Mouse (Mus musculus): ENCODE measurements at regions not wholly inside any gene's neighbourhood (a gene's known extent, or its start where the extent isn't known, plus 50 kb on each side); places are given as distances from the start of the nearest gene placed in this dataset.

DNA sequence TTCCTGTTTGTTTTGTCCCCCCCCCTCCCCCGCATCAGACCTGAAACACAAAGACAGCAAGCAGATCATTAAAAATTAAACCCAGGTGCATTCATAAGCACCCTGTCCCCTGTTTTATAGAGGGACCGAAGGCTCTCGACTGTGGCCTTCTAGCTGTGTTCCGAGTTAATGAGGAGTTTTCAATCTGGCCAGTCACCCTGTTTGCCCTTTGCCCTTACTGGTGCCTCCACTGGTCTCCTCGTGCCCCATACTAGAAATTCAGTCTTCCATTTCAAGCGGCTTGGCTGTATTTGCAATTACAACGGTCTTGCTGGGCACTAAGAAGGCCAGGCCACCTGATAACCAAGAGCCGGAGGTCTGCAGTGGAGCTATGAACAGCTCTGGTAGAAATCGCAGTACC lies 190.9 kb upstream of the Tbc1d5 start:
- Histone ChIP-seq H3K9ac (no peak overlapping the region), H3K9me3 (ENCODE audit: low read depth, low read length) (no peaks in the 10 kb centered on the region), H3K27ac (ENCODE audit: low read depth) (no peak overlapping the region), H3K4me1 (ENCODE audit: insufficient read depth) (no peaks in the 10 kb centered on the region), H3K27me3 (ENCODE audit: insufficient read depth, low read length) (no peaks in the 10 kb centered on the region), H3K4me2 (no peak overlapping the region), H3K4me3 (ENCODE audit: low read depth, low read length) (no peak overlapping the region), H3K36me3 (ENCODE audit: insufficient read depth) (no peaks in the 10 kb centered on the region)
- DNase-seq: no peak
- TF ChIP-seq CTCF (IDR thresholded peaks at IDR 0.05; ENCODE audit: low read depth): no peak
- WGBS: 70% methylated on average over 9 of the region's 9 CpGs
- no peak for ATAC-seq (ENCODE audit: insufficient read depth)

DNA sequence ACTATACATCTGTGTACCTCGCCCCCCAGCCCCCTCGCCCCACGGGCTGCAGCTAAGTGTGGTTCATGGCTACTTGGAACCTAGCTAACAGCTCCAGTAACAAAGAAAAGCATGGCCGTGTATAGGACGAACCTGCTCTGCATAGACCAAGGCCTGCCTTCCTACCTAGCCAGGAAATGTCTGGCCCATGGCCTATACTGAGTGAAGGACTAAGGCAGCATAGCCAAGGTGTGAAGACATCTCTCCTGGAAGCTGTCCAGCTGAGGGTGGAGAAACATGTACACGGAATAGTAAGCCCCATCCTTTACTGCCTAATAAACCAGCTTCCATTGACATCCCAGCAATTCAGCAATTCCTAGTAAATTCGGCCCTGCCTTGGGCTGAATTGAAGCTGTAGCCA lies 183.6 kb upstream of the Tbc1d5 start:
- DNase-seq (no peak), ATAC-seq (ENCODE audit: insufficient read depth) (no peak)
- H3K27ac ChIP-seq (ENCODE audit: low read depth): no peak overlapping the region
- no peak overlapping the region for H3K4me2 ChIP-seq
- no peak overlapping the region for H3K4me3 ChIP-seq (ENCODE audit: low read depth, low read length)
- H3K27me3 ChIP-seq (ENCODE audit: insufficient read depth, low read length): no peaks in the 10 kb centered on the region
- no peaks in the 10 kb centered on the region for H3K36me3 ChIP-seq (ENCODE audit: insufficient read depth)
- no peaks in the 10 kb centered on the region for H3K4me1 ChIP-seq (ENCODE audit: insufficient read depth)
- no peaks in the 10 kb centered on the region for H3K9me3 ChIP-seq (ENCODE audit: low read depth, low read length)
- WGBS: 87% methylated on average over 7 of the region's 7 CpGs
- H3K9ac ChIP-seq: no peak overlapping the region
- no peak for TF ChIP-seq CTCF (IDR thresholded peaks at IDR 0.05; ENCODE audit: low read depth)

DNA sequence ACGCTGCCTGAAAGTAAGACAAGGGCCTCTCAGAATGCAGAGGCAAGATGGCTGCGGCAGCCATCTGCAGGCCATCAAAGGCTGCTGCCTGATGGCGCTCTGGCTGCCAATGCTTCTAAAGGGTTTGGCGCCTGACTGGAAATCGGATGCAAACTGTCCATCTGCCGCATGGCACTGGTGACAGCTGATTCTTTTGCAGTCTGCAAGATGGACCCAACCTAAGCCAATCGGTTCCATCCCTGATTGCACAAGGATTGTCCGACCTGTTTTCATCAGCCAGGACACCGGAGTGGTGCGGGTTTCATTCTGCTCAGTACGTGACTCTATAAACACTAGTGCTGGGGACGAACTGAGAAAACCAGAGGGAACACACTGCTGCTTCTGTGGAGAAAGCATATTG lies 183.1 kb upstream of the Tbc1d5 start:
- no peak for ATAC-seq (ENCODE audit: insufficient read depth)
- no peak for DNase-seq
- H3K9ac ChIP-seq: no peak overlapping the region
- TF ChIP-seq CTCF (IDR thresholded peaks at IDR 0.05; ENCODE audit: low read depth): no peak
- H3K4me1 ChIP-seq (ENCODE audit: insufficient read depth): no peaks in the 10 kb centered on the region
- no peak overlapping the region for H3K4me3 ChIP-seq (ENCODE audit: low read depth, low read length)
- no peak overlapping the region for H3K27ac ChIP-seq (ENCODE audit: low read depth)
- 94% methylated on average over 12 of the region's 12 CpGs for WGBS
- no peak overlapping the region for H3K4me2 ChIP-seq
- no peaks in the 10 kb centered on the region for H3K36me3 ChIP-seq (ENCODE audit: insufficient read depth)
- no peaks in the 10 kb centered on the region for H3K27me3 ChIP-seq (ENCODE audit: insufficient read depth, low read length)
- H3K9me3 ChIP-seq (ENCODE audit: low read depth, low read length): no peaks in the 10 kb centered on the region

DNA sequence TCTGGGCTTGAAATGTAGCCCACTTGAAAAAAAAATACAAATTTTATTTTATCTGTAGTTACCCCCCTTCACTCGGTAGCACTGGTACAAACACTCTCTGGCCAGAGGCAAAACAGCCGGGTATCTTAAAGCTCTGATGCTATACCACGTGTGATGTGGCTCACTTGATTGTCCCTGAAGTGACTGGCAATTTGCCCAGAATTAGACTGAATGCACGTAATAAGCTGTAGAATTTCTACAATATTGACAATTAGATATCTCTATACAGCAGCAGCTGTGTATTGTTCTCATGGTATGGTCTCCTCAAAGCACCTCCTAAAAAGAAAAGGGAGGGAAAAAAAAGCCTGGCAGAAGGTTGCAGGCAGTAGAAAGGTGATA lies 179.2 kb upstream of the Tbc1d5 start:
- ATAC-seq (ENCODE audit: insufficient read depth): peak; percentile 70; the same call in 1 of the 2 replicates
- Histone ChIP-seq H3K27me3 (ENCODE audit: insufficient read depth, low read length) (no peaks in the 10 kb centered on the region), H3K9ac (no peak overlapping the region), H3K4me2 (no peak overlapping the region), H3K4me1 (ENCODE audit: insufficient read depth) (no peaks in the 10 kb centered on the region), H3K9me3 (ENCODE audit: low read depth, low read length) (no peaks in the 10 kb centered on the region), H3K4me3 (ENCODE audit: low read depth, low read length) (no peak overlapping the region), H3K36me3 (ENCODE audit: insufficient read depth) (no peaks in the 10 kb centered on the region), H3K27ac (ENCODE audit: low read depth) (no peak overlapping the region)
- peak; percentile 68 for DNase-seq
- no peak for TF ChIP-seq CTCF (IDR thresholded peaks at IDR 0.05; ENCODE audit: low read depth)
- WGBS: 18% methylated on average over 4 of the region's 4 CpGs

DNA sequence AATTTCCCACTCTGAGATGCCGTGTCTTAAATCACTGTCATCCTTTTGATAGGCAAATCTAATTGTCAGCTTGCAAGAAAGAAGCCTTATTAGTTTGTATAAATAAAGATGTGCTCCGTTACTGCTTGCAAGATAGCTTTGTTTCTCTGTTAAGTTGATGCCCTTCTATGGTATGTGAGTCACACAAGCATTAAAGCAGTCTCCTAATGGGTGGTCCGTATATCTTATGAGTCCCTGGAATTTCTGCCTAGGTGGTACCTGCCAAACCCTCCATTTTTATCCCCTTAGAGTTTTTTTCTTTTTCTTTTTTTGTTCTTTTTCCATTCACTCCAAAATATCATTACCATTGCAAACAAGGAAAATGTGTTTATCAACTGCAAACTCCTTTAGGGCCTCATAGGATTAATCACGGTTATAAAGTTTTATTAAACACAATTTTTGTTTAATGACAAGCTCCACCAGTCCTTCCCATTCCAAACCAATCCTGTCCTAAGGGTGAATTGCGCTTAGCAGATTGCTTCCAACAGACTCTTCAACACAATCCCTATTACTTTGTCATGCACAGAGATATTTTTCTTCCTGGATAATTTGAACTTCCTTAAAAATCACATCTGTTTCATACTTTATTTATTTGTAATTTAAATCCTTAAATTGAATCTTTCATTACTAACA lies 178.7 kb upstream of the Tbc1d5 start:
- ATAC-seq (ENCODE audit: insufficient read depth) (peak; percentile 14; the same call in 1 of the 2 replicates), DNase-seq (no peak)
- Histone ChIP-seq H3K27me3 (ENCODE audit: insufficient read depth, low read length) (no peaks in the 10 kb centered on the region), H3K36me3 (ENCODE audit: insufficient read depth) (no peaks in the 10 kb centered on the region), H3K4me2 (no peak overlapping the region), H3K4me1 (ENCODE audit: insufficient read depth) (no peaks in the 10 kb centered on the region), H3K9ac (no peak overlapping the region), H3K27ac (ENCODE audit: low read depth) (no peak overlapping the region), H3K9me3 (ENCODE audit: low read depth, low read length) (no peaks in the 10 kb centered on the region), H3K4me3 (ENCODE audit: low read depth, low read length) (no peak overlapping the region)
- 57% methylated on average over 5 of the region's 5 CpGs for WGBS
- TF ChIP-seq CTCF (IDR thresholded peaks at IDR 0.05; ENCODE audit: low read depth): no peak

DNA sequence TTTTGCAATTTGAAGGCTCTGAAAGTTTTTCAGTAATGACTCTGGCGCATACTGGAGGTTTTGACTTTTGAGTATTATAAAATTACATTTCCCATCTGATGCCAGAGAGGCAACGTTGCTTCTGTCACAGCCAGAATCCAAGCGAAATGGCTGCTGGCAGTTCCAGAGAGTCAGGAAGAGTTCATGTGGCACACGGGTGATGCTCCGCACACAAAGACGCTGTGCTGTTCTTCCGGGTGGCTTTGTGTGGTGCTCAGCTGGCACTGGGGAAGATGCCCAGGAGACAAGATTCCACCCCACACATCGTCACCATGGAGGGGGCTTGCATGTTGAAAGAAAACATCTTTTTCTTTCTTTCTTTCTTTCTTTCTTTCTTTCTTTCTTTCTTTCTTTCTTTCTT lies 177.3 kb upstream of the Tbc1d5 start:
- WGBS: 72% methylated on average over 8 of the region's 8 CpGs
- Histone ChIP-seq H3K9ac (no peak overlapping the region), H3K27ac (ENCODE audit: low read depth) (no peak overlapping the region), H3K4me2 (no peak overlapping the region), H3K4me1 (ENCODE audit: insufficient read depth) (no peaks in the 10 kb centered on the region), H3K36me3 (ENCODE audit: insufficient read depth) (no peaks in the 10 kb centered on the region), H3K27me3 (ENCODE audit: insufficient read depth, low read length) (no peaks in the 10 kb centered on the region), H3K4me3 (ENCODE audit: low read depth, low read length) (no peak overlapping the region), H3K9me3 (ENCODE audit: low read depth, low read length) (no peaks in the 10 kb centered on the region)
- DNase-seq (no peak), ATAC-seq (ENCODE audit: insufficient read depth) (no peak)
- TF ChIP-seq CTCF (IDR thresholded peaks at IDR 0.05; ENCODE audit: low read depth): no peak

- no peak for TF ChIP-seq CTCF (IDR thresholded peaks at IDR 0.05; ENCODE audit: low read depth)
- Histone ChIP-seq H3K27ac (ENCODE audit: low read depth) (no peak overlapping the region), H3K4me2 (no peak overlapping the region), H3K4me3 (ENCODE audit: low read depth, low read length) (no peak overlapping the region), H3K4me1 (ENCODE audit: insufficient read depth) (no peaks in the 10 kb centered on the region), H3K9ac (no peak overlapping the region), H3K36me3 (ENCODE audit: insufficient read depth) (no peaks in the 10 kb centered on the region), H3K9me3 (ENCODE audit: low read depth, low read length) (no peaks in the 10 kb centered on the region), H3K27me3 (ENCODE audit: insufficient read depth, low read length) (no peaks in the 10 kb centered on the region)
- ATAC-seq (ENCODE audit: insufficient read depth): no peak
- no peak for DNase-seq
- 81% methylated on average over 7 of the region's 7 CpGs for WGBS
These were observed 142.7 kb upstream of the Tbc1d5 start for GRCm38 (mm10) chr17:51321868-51322267.

- ATAC-seq (ENCODE audit: insufficient read depth) (no peak), DNase-seq (no peak)
- no peak overlapping the region for H3K4me3 ChIP-seq (ENCODE audit: low read depth, low read length)
- no peaks in the 10 kb centered on the region for H3K4me1 ChIP-seq (ENCODE audit: insufficient read depth)
- H3K27ac ChIP-seq (ENCODE audit: low read depth): no peak overlapping the region
- TF ChIP-seq CTCF (IDR thresholded peaks at IDR 0.05; ENCODE audit: low read depth): no peak
- H3K9me3 ChIP-seq (ENCODE audit: low read depth, low read length): no peaks in the 10 kb centered on the region
- WGBS: 80% methylated on average over 5 of the region's 5 CpGs
- no peak overlapping the region for H3K9ac ChIP-seq
- H3K27me3 ChIP-seq (ENCODE audit: insufficient read depth, low read length): no peaks in the 10 kb centered on the region
- no peaks in the 10 kb centered on the region for H3K36me3 ChIP-seq (ENCODE audit: insufficient read depth)
- no peak overlapping the region for H3K4me2 ChIP-seq
These were observed 141.9 kb upstream of the Tbc1d5 start for GRCm38 (mm10) chr17:51321025-51321424.
